Mouse (Mus musculus) myocyte (in vitro differentiated cells): Measurements from ENCODE around the gene Slfnl1. TPM values are rescaled to one million over a fixed set of nuclear protein-coding genes. Genes with fewer than 3 reads are reported as not detected.

Experiments
- H3K27me3 ChIP-seq: one replicate; pipeline ENCODE4 v1.6.1; 2011; ENCODE audit not compliant: control insufficient read depth, insufficient read depth, insufficient read length
- H3K36me3 ChIP-seq: one replicate; pipeline ENCODE4 v1.6.1; 2011; ENCODE audit not compliant: control insufficient read depth, insufficient read depth
- H3K4me2 ChIP-seq: one replicate; pipeline ENCODE4 v1.6.1; 2011; ENCODE audit warnings: low read depth, control low read depth
- H3K4me3 ChIP-seq: one replicate; pipeline ENCODE4 v1.5.1; 2011; ENCODE audit warnings: mild to moderate bottlenecking, control low read depth, moderate library complexity
- H3K79me2 ChIP-seq: one replicate; pipeline ENCODE4 v1.6.1; 2011; ENCODE audit not compliant: control insufficient read depth, insufficient read depth
- H3ac ChIP-seq: one replicate; pipeline ENCODE4 v1.6.1; 2011; ENCODE audit not compliant: control insufficient read depth, insufficient read length
- CEBPB ChIP-seq: IDR thresholded peaks from 2 replicates; pipeline ENCODE4 v1.6.1; 2011; ENCODE audit warnings: mild to moderate bottlenecking, moderate library complexity; ENCODE audit not compliant: poor library complexity, insufficient read depth, severe bottlenecking
- E2F4 ChIP-seq: IDR thresholded peaks from one replicate; pipeline ENCODE4 v1.6.1; 2011; ENCODE audit warnings: mild to moderate bottlenecking, control low read depth, moderate library complexity; ENCODE audit not compliant: insufficient read depth
- MAX ChIP-seq: IDR thresholded peaks from one replicate; pipeline ENCODE4 v1.6.1; 2011; ENCODE audit warnings: low read depth, mild to moderate bottlenecking, control low read depth
- MYOD1 ChIP-seq, 3 experiments: IDR thresholded peaks; one replicate each; pipeline ENCODE4 v1.6.1; 2011; ENCODE audit warnings: control low read depth in 2 of 3, low read depth in 2 of 3, mild to moderate bottlenecking in 2 of 3, moderate library complexity in 1 of 3; ENCODE audit not compliant: insufficient read length in 2 of 3, control insufficient read depth in 1 of 3
- MYOG ChIP-seq, 3 experiments: IDR thresholded peaks; one replicate each; pipeline ENCODE4 v1.6.1; 2011; ENCODE audit warnings: control low read depth in 2 of 3, low read depth in 2 of 3, mild to moderate bottlenecking in 2 of 3; ENCODE audit not compliant: insufficient read length in 2 of 3, control insufficient read depth in 1 of 3, insufficient read depth in 1 of 3
- POLR2A ChIP-seq: IDR thresholded peaks from one replicate; pipeline ENCODE4 v1.6.1; 2011; ENCODE audit warnings: low read depth, mild to moderate bottlenecking, control low read depth, moderate library complexity; ENCODE audit not compliant: insufficient read length
- POLR2AphosphoS2 ChIP-seq: IDR thresholded peaks from one replicate; pipeline ENCODE4 v1.6.1; 2011; ENCODE audit warnings: low read depth, control low read depth; ENCODE audit not compliant: insufficient read length
- REST ChIP-seq: IDR thresholded peaks from one replicate; pipeline ENCODE4 v1.6.1; 2011; ENCODE audit warnings: mild to moderate bottlenecking, control low read depth, moderate library complexity; ENCODE audit not compliant: insufficient read depth, insufficient read length
- SRF ChIP-seq: IDR thresholded peaks from one replicate; pipeline ENCODE4 v1.6.1; 2011; ENCODE audit warnings: low read depth; ENCODE audit not compliant: control insufficient read depth, insufficient read length
- TCF12 ChIP-seq: IDR thresholded peaks from one replicate; pipeline ENCODE4 v1.6.1; 2011; ENCODE audit warnings: mild to moderate bottlenecking, control low read depth; ENCODE audit not compliant: poor library complexity, insufficient read depth, severe bottlenecking
- TCF3 ChIP-seq: IDR thresholded peaks from one replicate; pipeline ENCODE4 v1.6.1; 2011; ENCODE audit warnings: low read depth, control low read depth; ENCODE audit not compliant: insufficient read length
- USF1 ChIP-seq: IDR thresholded peaks from one replicate; pipeline ENCODE4 v1.6.1; 2011; ENCODE audit warnings: low read depth, mild to moderate bottlenecking, control low read depth, moderate library complexity
- polyA plus RNA-seq: library from polyadenylated mRNA; unstranded; fragments of >200 nt; fragmentation: generic; extraction: Trizol; gene quantifications from one replicate; pipeline ENCODE4 v1.2.1, GENCODE M21; 2012; ENCODE audit warnings: missing spikeins

Gene Slfnl1
- polyA plus RNA-seq, 1 experiment = not detected

- Histone ChIP-seq H3K4me2 (peak overlapping the region; percentile 63), H3K79me2 (no peaks in the 10 kb centered on the region), H3K27me3 (no peaks in the 10 kb centered on the region), H3K4me3 (no peak overlapping the region), H3ac (no peak overlapping the region), H3K36me3 (peaks cover 11% of the 10 kb centered on the region)
- TF ChIP-seq TCF3 (no peak), POLR2AphosphoS2 (no peak)
These were observed 15.5 kb upstream of the Slfnl1 start for GRCm38 (mm10) chr4:120516491-120516890.

GRCm38 (mm10) chr4:120516907-120517306 lies 15.1 kb upstream of the Slfnl1 start:
- no peaks in the 10 kb centered on the region for H3K27me3 ChIP-seq

GRCm38 (mm10) chr4:120517335-120517734 lies 14.7 kb upstream of the Slfnl1 start:
- no peaks in the 10 kb centered on the region for H3K79me2 ChIP-seq
- H3K4me3 ChIP-seq = peak overlapping the region; percentile 4
- H3K4me2 ChIP-seq = peak overlapping the region; percentile 63
- H3K36me3 ChIP-seq = peaks cover 16% of the 10 kb centered on the region
- peak; percentile 86 for TF ChIP-seq USF1
- TF ChIP-seq POLR2A = no peak
- no peak for TF ChIP-seq E2F4
- TF ChIP-seq TCF12 = no peak
- no peak for TF ChIP-seq MAX
- no peaks in the 10 kb centered on the region for H3K27me3 ChIP-seq
- no peak overlapping the region for H3ac ChIP-seq

More at GRCm38 (mm10) chr4:120516907-120517306, 15.1 kb upstream of the Slfnl1 start:
- TF ChIP-seq POLR2AphosphoS2 (no peak), MYOG (IDR thresholded peaks at IDR 0.05; ENCODE audit: control insufficient read depth in 1 of 3, insufficient read depth in 1 of 3, insufficient read length in 2 of 3, low read depth in 2 of 3) (no peak), REST (no peak), TCF3 (no peak), MAX (no peak), TCF12 (no peak), SRF (no peak), CEBPB (no peak), POLR2A (no peak)
- H3K79me2 ChIP-seq = no peaks in the 10 kb centered on the region
- H3K36me3 ChIP-seq = peaks cover 14% of the 10 kb centered on the region
- H3ac ChIP-seq = no peak overlapping the region
- peak overlapping the region; percentile 4 for H3K4me3 ChIP-seq
- H3K4me2 ChIP-seq = peak overlapping the region; percentile 63

- H3K4me2 ChIP-seq = no peak overlapping the region
- H3K27me3 ChIP-seq = no peaks in the 10 kb centered on the region
- H3ac ChIP-seq = no peak overlapping the region
- peaks cover 29% of the 10 kb centered on the region for H3K36me3 ChIP-seq
- TF ChIP-seq POLR2AphosphoS2 (no peak), TCF3 (no peak), MYOD1 (IDR thresholded peaks at IDR 0.05; ENCODE audit: control insufficient read depth in 1 of 3, insufficient read length in 2 of 3, low read depth in 2 of 3) (no peak), MYOG (IDR thresholded peaks at IDR 0.05; ENCODE audit: control insufficient read depth in 1 of 3, insufficient read depth in 1 of 3, insufficient read length in 2 of 3, low read depth in 2 of 3) (no peak)
- H3K79me2 ChIP-seq = no peaks in the 10 kb centered on the region
- H3K4me3 ChIP-seq = no peak overlapping the region
These were observed 10.3 kb upstream of the Slfnl1 start for GRCm38 (mm10) chr4:120521761-120522160.

- Histone ChIP-seq H3K36me3 (peaks cover 29% of the 10 kb centered on the region), H3K27me3 (no peaks in the 10 kb centered on the region)
These were observed 9.7 kb upstream of the Slfnl1 start for GRCm38 (mm10) chr4:120522351-120522750.

More at GRCm38 (mm10) chr4:120522351-120522750, 9.7 kb upstream of the Slfnl1 start:
- Histone ChIP-seq H3ac (no peak overlapping the region), H3K4me2 (no peak overlapping the region), H3K4me3 (no peak overlapping the region), H3K79me2 (no peaks in the 10 kb centered on the region)
- TF ChIP-seq CEBPB (no peak), SRF (no peak), USF1 (no peak), E2F4 (no peak), POLR2AphosphoS2 (no peak), REST (no peak), TCF12 (no peak), POLR2A (no peak), MYOD1 (IDR thresholded peaks at IDR 0.05; ENCODE audit: control insufficient read depth in 1 of 3, insufficient read length in 2 of 3, low read depth in 2 of 3) (no peak), TCF3 (no peak), MYOG (IDR thresholded peaks at IDR 0.05; ENCODE audit: control insufficient read depth in 1 of 3, insufficient read depth in 1 of 3, insufficient read length in 2 of 3, low read depth in 2 of 3) (no peak), MAX (no peak)
